Mouse (Mus musculus) T-helper 1 cell (primary cell): ENCODE data around the gene Kansl1l.

Experiments
- in situ Hi-C: fragments of 300-600 bp; cut with MboI, MseI; formaldehyde crosslinking; loops from one replicate; pipeline ENCODE4 v1.15.1; 2025; ENCODE audit warnings: high pct_unique_total_duplicates

Gene Kansl1l

DNA sequence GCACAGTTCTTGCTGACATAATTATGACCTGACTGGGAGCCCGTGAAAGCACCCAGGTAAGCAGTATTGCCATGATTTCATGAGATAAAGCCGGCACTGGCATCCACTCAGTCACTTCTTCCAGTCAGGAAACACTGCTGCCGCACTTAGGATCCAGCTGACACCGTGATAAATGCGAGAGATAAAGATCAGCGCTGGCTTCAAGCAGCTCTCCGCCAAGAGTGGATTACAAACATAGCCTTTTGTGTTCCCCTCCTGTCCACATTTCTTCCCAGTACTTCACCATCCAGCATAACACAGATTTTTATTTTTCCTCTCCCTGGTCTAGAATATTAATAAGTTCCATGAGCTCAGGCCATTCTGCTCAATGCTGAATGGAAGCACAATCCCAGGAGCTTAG is 2.9 kb upstream of the Kansl1l start:
- in situ Hi-C loops, result no loop called here

DNA sequence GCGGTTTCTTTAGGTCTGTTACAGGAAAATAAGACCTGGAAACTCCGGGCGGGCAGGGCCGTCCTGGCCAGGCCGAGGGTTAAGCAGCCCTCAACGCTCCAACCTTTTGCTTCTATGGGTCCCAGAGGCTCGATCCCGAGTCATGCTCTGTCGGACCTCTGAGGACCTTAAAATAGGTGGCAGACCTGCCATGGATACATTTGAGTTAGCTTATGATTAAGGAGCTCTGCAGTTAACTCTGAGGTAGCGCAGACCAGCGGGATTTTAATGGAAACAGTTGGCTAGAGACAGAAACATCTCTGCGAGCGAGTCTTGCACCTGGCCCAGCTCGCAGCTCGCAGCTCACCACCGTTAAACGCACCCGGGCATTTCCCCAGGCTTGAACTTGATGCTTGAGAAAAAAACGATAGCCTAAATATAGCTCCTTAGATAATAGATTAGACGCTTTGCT is 528 bp upstream of the Kansl1l start:
- in situ Hi-C loops, result no loop called here

DNA sequence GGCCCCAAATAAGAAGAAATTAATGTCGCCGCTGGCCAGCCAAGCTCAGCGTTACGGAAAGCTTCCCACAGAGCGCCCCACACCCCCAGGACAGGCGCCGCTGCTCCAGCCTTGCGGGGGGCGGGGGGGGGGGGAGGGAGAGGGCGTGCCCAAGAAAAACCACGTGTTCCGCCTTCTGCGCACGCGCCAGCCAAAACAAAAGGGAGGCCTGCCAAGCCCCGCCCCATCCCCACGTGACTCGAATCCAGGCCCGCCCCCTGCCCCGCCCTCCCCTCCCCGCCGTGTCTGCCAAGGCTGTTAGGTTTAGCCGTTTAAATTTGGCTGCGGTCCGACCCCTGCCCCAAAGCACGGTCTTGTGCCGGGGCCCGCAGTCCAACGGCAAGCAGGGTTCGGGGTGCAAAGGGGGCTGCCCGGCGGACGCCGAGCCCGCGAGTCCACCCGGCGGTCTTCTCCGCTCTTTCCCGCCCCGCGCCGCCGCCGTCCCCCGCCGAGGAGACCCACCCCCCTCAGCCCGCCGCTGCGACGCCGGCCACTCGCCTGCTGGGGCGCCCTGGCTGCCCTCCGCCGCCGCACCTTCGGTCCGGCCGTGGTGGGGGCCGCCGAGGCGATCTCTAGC is 417 bp downstream of the Kansl1l start:
- in situ Hi-C loops, result no loop called here

DNA sequence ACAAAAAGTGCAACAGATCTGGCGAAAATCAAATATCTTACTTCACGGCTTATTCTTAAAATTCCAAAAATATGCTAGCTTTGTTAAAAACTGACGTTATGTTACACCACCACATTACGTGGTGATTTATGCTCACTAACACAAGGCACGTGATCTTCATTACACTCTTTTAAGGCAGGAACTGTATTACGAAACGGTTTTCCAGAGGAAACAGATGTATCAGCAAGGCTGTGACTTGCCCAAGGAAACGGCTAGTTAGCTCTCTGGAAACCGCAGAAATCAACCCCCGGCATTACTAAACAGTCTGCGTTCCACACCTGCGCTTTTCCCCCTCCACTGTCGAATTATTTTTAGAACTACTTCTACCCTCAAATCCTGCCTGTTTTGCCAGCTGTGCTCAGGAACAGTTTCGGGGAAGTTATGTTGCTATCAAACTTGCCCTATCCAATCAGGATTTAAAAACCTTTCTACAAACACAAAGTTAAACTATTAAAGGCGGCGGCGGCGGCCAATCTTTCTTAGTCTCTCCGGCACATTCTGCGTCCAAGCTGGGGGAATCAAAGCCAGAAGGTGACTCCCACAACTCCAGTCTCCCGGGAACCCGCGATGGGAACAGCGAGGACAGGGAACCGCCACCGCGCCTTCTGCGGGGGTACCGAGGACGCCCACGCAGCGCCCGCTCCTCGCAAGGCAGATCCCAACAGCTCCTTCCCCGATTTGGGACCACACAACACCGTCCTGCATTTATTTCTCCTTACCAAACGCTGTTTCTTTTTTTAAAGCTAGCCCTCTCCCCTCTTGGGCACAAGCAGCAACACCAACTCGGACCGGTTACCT is 1.2 kb downstream of the Kansl1l start:
- in situ Hi-C loops, result no loop called here

DNA sequence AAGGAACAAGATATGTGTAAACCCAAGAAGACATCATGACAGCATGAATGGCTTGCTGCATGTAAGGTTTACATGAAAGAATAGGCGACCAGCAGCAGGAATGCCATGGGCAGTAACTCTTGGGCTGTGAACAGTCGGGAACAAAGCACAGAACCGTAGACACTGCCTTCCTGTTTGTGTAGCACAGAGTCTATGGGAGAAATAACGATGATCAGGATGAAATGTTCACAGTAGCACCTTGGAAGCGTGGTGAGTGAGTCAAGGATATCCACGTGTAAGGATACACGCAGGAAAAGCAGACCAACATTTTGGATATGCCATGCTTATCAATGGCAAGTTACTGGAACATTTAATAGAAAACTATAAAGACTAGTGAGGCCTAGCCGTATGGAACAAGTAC is 2.6 kb downstream of the Kansl1l start:
- in situ Hi-C loops, result no loop called here

DNA sequence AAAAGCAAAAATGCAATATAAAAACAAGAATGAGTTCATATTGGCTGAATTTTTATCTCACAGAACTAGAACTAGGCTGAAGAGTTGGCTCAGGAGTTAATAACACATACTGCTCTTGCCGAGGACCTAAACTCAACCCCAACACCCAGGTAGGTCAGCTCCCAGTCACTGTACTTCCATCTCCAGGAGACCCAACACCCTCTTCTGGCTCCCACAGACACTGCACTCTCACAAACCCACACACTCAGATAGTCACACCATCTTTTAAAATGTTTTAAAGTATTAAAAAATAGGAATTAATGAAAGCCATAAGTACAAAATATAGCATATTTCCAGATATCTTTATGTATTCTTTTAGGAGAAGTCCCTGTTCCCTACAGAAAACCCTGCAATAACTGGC is 4.2 kb downstream of the Kansl1l start:
- in situ Hi-C loops, result no loop called here

DNA sequence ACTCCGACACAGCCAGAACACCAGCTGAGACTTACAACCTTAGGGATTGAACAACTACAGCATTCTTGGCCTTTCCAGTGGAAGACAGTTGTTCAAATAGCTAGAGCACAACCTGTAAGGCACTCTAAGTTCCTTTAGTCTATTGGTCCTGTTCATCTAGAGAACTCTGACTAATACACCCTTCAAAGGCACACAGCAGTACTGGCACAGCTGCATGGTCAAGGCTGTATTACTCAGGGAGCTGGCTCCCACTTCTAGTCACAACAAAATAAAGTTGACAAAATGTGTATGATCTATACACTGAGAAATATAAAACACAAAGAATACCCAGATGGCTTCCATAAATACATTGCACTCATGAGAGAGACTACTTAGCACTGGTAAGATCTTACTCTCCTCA is 10.5 kb downstream of the Kansl1l start:
- in situ Hi-C loops, result no loop called here

DNA sequence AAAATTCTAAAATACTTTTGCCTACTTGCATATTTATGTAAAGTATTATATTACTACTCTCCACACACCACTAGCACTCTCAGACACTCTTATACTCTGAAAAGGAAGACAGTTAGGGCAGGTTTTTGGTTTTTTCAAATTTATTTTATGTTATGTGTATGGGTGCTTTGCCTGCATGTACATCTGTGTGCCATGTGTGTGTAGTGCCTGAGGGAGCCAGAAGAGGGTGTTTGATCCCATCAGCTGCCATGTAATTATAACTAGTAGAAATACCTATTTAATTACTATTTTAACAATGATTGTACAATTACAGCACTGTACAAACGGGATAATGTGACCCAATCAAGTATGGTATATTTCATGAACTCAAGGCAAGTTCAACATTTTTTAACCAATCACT is 12.0 kb downstream of the Kansl1l start:
- in situ Hi-C loops, result no loop called here

DNA sequence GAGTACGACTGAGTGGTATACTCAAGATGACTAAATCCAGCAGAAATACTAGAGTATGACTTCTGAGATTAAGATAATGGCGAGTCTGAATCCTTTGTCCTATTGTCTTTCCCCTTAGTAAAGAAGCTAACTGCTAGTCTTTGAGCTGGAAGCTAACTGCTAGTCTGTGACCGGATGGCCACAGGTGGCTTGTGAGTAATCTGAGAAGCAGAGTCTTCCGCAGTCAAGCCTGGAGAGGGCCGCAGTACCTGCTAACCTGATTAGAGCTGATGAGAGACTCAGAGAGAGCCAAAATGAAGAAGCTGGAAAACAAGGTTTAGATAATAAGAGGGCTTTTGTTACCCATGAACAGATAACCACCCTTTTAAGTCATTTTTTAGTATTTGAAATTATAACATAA is 12.7 kb downstream of the Kansl1l start:
- in situ Hi-C loops, result no loop called here

DNA sequence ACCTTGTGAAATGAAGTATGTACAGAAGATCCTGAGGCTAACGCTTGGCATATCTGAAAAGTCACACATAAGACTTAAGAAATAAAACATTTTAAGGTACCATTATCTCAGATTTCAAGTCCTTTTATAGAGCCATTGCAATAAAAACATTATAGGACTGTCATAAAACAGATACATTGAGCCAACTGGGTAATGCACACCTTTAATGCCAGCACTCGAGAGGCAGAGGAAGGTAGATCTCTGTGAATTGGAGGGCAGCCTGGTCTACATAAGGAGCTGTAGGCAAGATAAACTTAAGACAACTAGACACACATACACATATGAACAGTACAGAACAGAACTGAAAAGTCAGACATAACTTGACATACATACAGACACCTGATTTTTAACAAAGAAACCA is 19.4 kb downstream of the Kansl1l start:
- in situ Hi-C loops, result no loop called here

DNA sequence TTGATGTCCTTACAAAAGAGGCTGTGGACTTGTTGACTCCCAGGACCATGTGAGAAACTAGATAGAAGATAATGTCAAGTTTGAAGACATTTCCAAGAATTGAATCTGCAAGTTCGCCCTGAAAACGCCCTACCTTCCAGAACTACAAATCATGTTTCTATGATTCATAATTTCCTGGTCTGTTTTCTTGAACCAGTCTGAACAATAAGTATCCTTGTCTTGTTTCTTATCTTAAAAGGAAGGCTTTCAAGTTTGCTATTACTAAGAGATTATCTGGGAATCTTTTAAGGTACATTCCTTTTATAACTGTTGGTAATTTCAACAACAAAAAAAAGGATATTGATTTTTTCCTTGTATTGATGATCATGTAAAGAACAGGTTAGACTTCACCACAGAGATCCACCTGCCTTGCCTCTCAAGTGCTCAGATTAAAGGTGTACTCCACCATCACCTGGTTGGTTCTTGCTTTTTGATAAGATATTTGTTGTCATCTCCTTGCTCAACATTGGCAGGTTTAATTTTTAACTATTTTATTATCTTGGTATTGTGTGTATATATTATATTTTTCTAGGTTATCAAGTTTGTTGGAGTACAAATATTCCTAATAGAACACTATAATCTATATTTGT is 24.4 kb downstream of the Kansl1l start:
- in situ Hi-C loops, result no loop called here

DNA sequence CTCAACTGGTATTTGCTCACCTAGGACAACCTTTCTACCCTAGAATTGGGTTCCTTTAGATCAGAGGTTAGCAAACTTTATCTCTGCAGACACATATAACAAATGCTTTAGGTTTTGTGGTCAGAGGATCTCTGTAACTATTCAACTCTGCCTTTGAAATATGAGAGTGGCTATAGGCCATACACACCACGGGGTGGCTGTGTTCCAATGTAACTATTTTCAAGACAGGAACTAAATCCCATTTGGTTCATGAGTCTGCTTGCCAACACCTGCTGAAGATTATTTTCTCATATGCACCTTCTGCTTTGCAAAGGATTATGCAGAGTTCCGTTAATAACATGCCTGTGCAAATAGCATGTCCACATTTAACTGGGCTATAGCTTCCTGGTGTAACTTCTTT is 35.1 kb downstream of the Kansl1l start:
- in situ Hi-C loops, result no loop called here

DNA sequence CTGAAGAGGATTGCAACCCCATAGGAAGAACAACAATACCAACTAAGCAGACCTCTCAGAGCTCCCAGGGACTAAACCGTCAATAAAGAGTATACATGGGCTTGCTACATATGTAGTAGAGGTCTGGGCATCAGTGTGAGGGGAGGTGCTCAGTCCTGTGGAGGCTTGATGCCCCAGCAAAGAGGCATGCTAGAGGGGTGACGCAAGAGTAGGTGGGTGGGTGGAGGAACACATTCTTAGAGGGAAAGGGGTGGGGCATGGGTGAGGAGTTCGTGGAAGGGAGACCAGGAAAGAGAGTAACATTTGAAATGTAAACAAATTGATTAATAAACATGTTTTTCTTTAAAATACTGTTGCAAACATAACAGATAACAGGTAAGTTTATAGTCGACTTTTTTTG is 36.3 kb downstream of the Kansl1l start:
- in situ Hi-C loops, result no loop called here

DNA sequence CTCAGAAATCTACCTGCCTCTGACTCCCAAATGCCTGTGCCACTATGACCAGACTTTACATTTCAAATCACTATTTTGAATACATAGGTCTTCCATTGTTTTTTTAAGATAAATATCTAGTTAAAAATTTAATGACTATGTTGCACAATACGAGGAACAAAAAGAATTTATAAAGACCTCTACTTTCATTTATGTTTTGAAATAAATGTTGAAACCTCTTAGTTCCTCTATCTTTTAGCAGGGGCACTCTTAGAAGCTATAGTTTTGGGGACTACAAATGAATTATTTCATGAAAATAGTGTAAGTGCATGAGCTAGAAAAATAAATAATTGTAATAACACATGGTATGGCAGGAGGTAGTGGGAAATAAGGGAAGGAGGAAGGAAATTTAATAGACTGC is 38.6 kb downstream of the Kansl1l start:
- in situ Hi-C loops, result no loop called here

DNA sequence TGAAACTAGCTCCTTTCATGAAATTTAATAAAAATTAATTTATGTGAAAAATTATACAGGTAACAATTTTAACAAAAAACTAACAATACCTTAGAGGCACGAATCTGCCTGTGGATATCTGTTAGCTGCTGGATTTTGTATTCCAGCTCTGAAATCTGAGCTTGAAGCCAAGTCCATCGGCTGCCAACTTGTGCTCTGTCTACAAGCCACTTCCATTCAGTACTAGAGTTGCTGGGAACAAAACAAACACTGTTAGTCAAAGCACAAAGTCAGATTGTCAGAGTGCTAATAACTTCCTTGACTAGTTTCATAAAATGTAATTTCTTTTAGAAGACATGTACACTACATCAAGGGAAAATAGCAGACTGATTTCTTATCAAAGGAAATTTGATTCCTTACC is 39.5 kb downstream of the Kansl1l start:
- in situ Hi-C loops, result no loop called here

DNA sequence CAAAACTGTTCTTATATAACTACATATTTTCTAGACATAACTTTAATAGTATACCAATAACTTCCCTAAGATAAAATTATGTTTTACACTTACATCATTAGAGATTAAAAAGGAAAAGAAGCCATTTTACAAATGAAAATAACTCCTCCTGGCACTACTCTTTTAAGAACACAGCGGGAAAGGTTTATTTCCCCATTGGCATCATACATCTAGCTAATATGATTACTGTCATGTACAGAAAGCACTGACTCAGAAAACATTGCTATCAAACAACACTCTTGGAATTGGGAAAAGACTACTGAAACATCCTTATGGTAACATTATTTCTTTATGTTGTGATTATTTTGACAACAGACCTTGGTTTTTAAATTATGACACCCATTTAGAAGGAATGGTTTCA is 48.6 kb downstream of the Kansl1l start:
- in situ Hi-C loops, result no loop called here

DNA sequence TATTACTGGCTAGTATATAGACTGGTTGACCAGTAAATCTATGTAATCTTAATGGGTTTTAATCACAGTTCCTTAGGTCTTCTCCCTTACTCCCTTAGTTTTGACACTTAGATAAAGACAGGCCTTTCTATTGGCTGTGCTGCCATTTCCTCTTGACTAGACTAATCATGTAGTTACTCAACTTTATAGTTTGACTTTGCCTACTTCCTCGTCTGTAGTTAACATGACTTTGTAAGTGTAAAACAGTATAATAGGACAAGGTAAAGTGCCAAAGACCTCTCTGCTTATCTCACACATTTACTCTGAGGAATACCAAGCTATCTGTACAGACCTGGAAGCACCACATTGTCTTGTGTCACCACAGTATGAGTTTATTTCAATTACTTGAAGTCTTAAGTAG is 86.8 kb downstream of the Kansl1l start:
- in situ Hi-C loops, result no loop called here

DNA sequence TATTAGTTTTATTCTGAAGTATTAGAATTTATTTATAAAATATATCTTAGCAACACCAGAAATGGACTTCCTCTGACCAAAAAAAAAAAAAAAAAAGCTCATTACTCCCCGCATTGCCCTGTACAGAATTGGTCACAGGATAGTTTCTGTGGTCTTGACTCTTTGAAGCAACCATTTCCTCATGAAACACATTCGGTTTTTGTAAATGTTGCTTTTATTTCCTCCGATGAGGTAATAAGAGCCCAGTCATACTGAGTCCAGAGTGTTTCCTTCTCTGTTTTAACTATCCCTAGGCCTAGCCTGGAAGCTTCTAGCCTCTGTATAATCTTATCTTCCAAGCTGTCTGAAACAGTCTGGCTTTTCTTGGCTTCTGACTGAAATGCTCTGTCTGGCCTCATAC is 104.5 kb downstream of the Kansl1l start:
- in situ Hi-C loops, result no loop called here

DNA sequence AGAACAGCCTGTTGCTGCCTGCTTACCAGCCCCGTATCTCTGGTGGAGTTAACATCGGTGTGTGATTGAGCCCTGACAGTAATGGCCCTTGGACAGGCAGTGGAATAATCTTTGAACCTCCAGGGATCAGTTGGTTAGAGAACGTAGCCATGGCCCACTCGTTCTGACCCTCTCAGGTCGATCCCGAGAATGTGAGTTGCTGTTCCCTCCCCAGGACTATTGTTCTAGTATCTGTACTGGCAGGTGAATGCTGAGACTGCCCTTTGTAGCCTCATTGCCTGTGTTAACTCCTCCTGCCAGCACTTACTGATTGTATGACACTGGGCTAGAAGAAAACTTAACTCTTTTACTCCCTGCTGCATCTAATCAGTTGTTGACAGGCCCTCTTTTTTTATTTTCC is 112.8 kb downstream of the Kansl1l start:
- in situ Hi-C loops, result no loop called here

DNA sequence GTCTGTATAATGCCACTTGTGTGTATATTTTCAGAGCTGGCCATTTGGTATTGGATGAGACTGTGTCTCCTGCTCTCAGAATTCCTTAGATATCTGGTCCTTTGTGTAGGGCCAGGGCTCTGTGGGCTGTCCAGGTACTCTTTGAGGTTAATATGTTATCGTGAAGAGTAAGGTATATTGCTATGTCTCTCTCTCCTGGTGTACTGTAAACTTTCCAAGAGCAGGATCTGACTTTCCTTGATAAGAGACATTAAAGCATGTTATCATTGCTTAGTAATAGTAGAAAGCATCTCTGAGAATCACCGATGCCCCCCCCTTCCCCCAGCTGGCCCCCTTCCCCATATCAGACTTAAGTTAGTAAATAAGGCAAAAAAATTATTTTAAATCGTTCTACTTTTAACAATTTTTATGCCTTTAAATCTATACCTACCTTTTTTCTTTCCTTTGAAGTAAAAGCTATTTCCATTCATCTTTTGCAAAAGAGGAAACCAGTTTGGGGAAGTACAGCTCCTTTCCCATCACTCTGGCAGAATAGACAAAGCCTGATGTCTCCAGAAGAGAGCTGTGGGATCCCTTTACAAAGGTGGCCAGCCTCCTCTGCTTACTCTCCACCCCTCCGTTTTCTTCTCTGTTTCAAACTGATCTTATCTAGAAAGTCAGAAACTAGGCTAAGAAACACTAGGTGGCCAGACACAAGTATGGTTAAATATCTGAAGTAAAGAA is 114.6 kb downstream of the Kansl1l start:
- in situ Hi-C loops, result no loop called here

DNA sequence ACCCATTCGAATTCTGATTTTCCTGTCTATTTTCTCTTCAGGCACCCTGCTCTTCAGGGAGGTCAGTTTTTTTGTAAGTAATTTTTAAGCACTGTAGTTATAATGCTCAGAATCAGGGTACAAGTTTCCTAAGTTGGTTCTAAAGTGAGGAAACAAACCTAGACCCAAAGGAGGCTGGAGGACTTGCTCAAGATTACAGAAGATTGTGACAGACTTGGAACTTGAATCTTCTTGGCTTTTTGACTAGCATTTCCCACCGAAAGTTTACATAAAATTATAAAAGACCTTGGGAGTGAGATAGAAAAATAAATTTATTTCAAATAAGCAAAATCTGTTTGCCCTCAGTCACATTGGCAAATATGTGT is 115.8 kb downstream of the Kansl1l start:
- in situ Hi-C loops, result no loop called here
